Mouse (Mus musculus): Measurements from ENCODE around the gene Atg4a-ps. TPM values are rescaled to one million over a fixed set of nuclear protein-coding genes. Genes with fewer than 3 reads are reported as not detected.

The Atg4a-ps gene
- polyA plus RNA-seq, 1 experiment from 2014 or later: 0.24 TPM

GRCm38 (mm10) chr3:103627661-103628060 lies 18.2 kb downstream of the Atg4a-ps start:
- Histone ChIP-seq H3K4me3 (replicated peaks) (no peak overlapping the region), H3K4me1 (replicated peaks) (0 out of 2 replicates have a peak, but pooled peaks cover 4% of the 10 kb centered on the region), H3K9ac (replicated peaks) (no peak overlapping the region), H3K27me3 (no peaks in the 10 kb centered on the region), H3K9me3 (no peaks in the 10 kb centered on the region; the same call in 1 of the 2 replicates), H3K4me2 (no peak overlapping the region), H3K27ac (no peak overlapping the region), H3K36me3 (no peaks in the 10 kb centered on the region)
- WGBS: 90% methylated on average over 3 of the region's 3 CpGs
- no peak for ATAC-seq (ENCODE audit: insufficient number of reproducible peaks, insufficient read depth, low FRiP score, low TSS enrichment, low read depth)

GRCm38 (mm10) chr3:103626481-103626880 lies 19.4 kb downstream of the Atg4a-ps start:
- 91% methylated on average over 4 of the region's 4 CpGs for WGBS
- no peaks in the 10 kb centered on the region; the same call in 1 of the 2 replicates for H3K9me3 ChIP-seq
- no peak for ATAC-seq (ENCODE audit: insufficient number of reproducible peaks, insufficient read depth, low FRiP score, low TSS enrichment, low read depth)
- H3K27ac ChIP-seq: no peak overlapping the region
- H3K4me1 ChIP-seq (replicated peaks): 0 out of 2 replicates have a peak, but pooled peaks cover 2% of the 10 kb centered on the region
- H3K4me3 ChIP-seq (replicated peaks): no peak overlapping the region
- no peaks in the 10 kb centered on the region for H3K27me3 ChIP-seq
- no peak overlapping the region for H3K9ac ChIP-seq (replicated peaks)
- no peak overlapping the region for H3K4me2 ChIP-seq
- H3K36me3 ChIP-seq: no peaks in the 10 kb centered on the region

GRCm38 (mm10) chr3:103625169-103625568 lies 20.7 kb downstream of the Atg4a-ps start:
- Histone ChIP-seq H3K4me3 (replicated peaks) (no peak overlapping the region), H3K9ac (replicated peaks) (no peak overlapping the region), H3K9me3 (no peaks in the 10 kb centered on the region; the same call in 1 of the 2 replicates), H3K4me1 (replicated peaks) (no peaks in the 10 kb centered on the region), H3K4me2 (no peak overlapping the region), H3K27ac (no peak overlapping the region), H3K36me3 (no peaks in the 10 kb centered on the region), H3K27me3 (no peaks in the 10 kb centered on the region)
- WGBS: 87% methylated on average over 13 of the region's 13 CpGs
- no peak for ATAC-seq (ENCODE audit: insufficient number of reproducible peaks, insufficient read depth, low FRiP score, low TSS enrichment, low read depth)

GRCm38 (mm10) chr3:103624591-103625051 lies 21.2 kb downstream of the Atg4a-ps start:
- Histone ChIP-seq H3K4me2 (no peak overlapping the region), H3K27me3 (no peaks in the 10 kb centered on the region), H3K36me3 (no peaks in the 10 kb centered on the region), H3K27ac (no peak overlapping the region), H3K9me3 (no peaks in the 10 kb centered on the region; the same call in 1 of the 2 replicates), H3K4me1 (replicated peaks) (no peaks in the 10 kb centered on the region), H3K4me3 (replicated peaks) (no peak overlapping the region), H3K9ac (replicated peaks) (no peak overlapping the region)
- WGBS: 80% methylated on average over 5 of the region's 5 CpGs
- no peak for ATAC-seq (ENCODE audit: insufficient number of reproducible peaks, insufficient read depth, low FRiP score, low TSS enrichment, low read depth)

GRCm38 (mm10) chr3:103623893-103624470 lies 21.9 kb downstream of the Atg4a-ps start:
- no peak overlapping the region for H3K9ac ChIP-seq (replicated peaks)
- no peak for ATAC-seq (ENCODE audit: insufficient number of reproducible peaks, insufficient read depth, low FRiP score, low TSS enrichment, low read depth)
- no peaks in the 10 kb centered on the region; the same call in 1 of the 2 replicates for H3K9me3 ChIP-seq
- no peak overlapping the region for H3K4me3 ChIP-seq (replicated peaks)
- H3K4me2 ChIP-seq: no peak overlapping the region
- H3K27ac ChIP-seq: no peak overlapping the region
- no peaks in the 10 kb centered on the region for H3K27me3 ChIP-seq
- H3K4me1 ChIP-seq (replicated peaks): no peaks in the 10 kb centered on the region
- H3K36me3 ChIP-seq: no peaks in the 10 kb centered on the region
- WGBS: 88% methylated on average over 10 of the region's 10 CpGs

GRCm38 (mm10) chr3:103620101-103620500 lies 25.8 kb downstream of the Atg4a-ps start:
- ATAC-seq (ENCODE audit: insufficient number of reproducible peaks, insufficient read depth, low FRiP score, low TSS enrichment, low read depth): no peak
- Histone ChIP-seq H3K27ac (no peak overlapping the region), H3K9me3 (no peaks in the 10 kb centered on the region), H3K27me3 (no peaks in the 10 kb centered on the region; the same call in 1 of the 2 replicates), H3K9ac (replicated peaks) (no peak overlapping the region), H3K4me2 (no peak overlapping the region), H3K36me3 (no peaks in the 10 kb centered on the region), H3K4me1 (replicated peaks) (peaks cover 9% of the 10 kb centered on the region; the same call in 1 of the 2 replicates), H3K4me3 (replicated peaks) (no peak overlapping the region)
- 52% methylated on average over 11 of the region's 11 CpGs for WGBS

- Histone ChIP-seq H3K9ac (replicated peaks) (no peak overlapping the region), H3K27ac (no peak overlapping the region), H3K4me1 (replicated peaks) (peaks cover 9% of the 10 kb centered on the region; the same call in 1 of the 2 replicates), H3K9me3 (no peaks in the 10 kb centered on the region), H3K36me3 (no peaks in the 10 kb centered on the region), H3K4me2 (no peak overlapping the region), H3K4me3 (replicated peaks) (no peak overlapping the region), H3K27me3 (no peaks in the 10 kb centered on the region; the same call in 1 of the 2 replicates)
- ATAC-seq (ENCODE audit: insufficient number of reproducible peaks, insufficient read depth, low FRiP score, low TSS enrichment, low read depth): no peak
- 9% methylated on average over 6 of the region's 6 CpGs for WGBS
These were observed 28.9 kb downstream of the Atg4a-ps start for GRCm38 (mm10) chr3:103616981-103617380.

GRCm38 (mm10) chr3:103615621-103616020 lies 30.2 kb downstream of the Atg4a-ps start:
- Histone ChIP-seq H3K4me3 (replicated peaks) (no peak overlapping the region), H3K9ac (replicated peaks) (no peak overlapping the region), H3K27ac (no peak overlapping the region), H3K36me3 (no peaks in the 10 kb centered on the region), H3K4me1 (replicated peaks) (peaks cover 9% of the 10 kb centered on the region; the same call in 1 of the 2 replicates), H3K27me3 (no peaks in the 10 kb centered on the region; the same call in 1 of the 2 replicates), H3K4me2 (no peak overlapping the region), H3K9me3 (no peaks in the 10 kb centered on the region)
- no peak for ATAC-seq (ENCODE audit: insufficient number of reproducible peaks, insufficient read depth, low FRiP score, low TSS enrichment, low read depth)
- 76% methylated on average over 4 of the region's 4 CpGs for WGBS

GRCm38 (mm10) chr3:103612636-103613355 lies 33.1 kb downstream of the Atg4a-ps start:
- Histone ChIP-seq H3K4me2 (no peak overlapping the region), H3K27me3 (no peaks in the 10 kb centered on the region; the same call in 1 of the 2 replicates), H3K4me1 (replicated peaks) (peaks cover 9% of the 10 kb centered on the region; the same call in 1 of the 2 replicates), H3K9ac (replicated peaks) (no peak overlapping the region), H3K36me3 (no peaks in the 10 kb centered on the region), H3K9me3 (no peaks in the 10 kb centered on the region), H3K4me3 (replicated peaks) (no peak overlapping the region), H3K27ac (no peak overlapping the region)
- ATAC-seq (ENCODE audit: insufficient number of reproducible peaks, insufficient read depth, low FRiP score, low TSS enrichment, low read depth): no peak
- WGBS: 66% methylated on average over 9 of the region's 9 CpGs

GRCm38 (mm10) chr3:103610231-103610630 lies 35.6 kb downstream of the Atg4a-ps start:
- Histone ChIP-seq H3K4me1 (replicated peaks) (peaks cover 11% of the 10 kb centered on the region; the same call in 1 of the 2 replicates), H3K9ac (replicated peaks) (no peak overlapping the region), H3K36me3 (no peaks in the 10 kb centered on the region), H3K9me3 (no peaks in the 10 kb centered on the region), H3K4me2 (no peak overlapping the region), H3K27ac (no peak overlapping the region), H3K4me3 (replicated peaks) (no peak overlapping the region), H3K27me3 (no peaks in the 10 kb centered on the region; the same call in 1 of the 2 replicates)
- no peak for ATAC-seq (ENCODE audit: insufficient number of reproducible peaks, insufficient read depth, low FRiP score, low TSS enrichment, low read depth)
- 94% methylated on average over 5 of the region's 5 CpGs for WGBS

Measured in limb, embryonic 12.5 days (tissue).